Mouse (Mus musculus) cerebellum, adult (tissue): ENCODE measurements around the gene Naglu.

ENCODE experiments used
- ATAC-seq: cut with Nextera tagmentation; 2 replicates; pipeline ENCODE4 v1.9.2; 2017; ENCODE audit warnings: mild to moderate bottlenecking, moderate library complexity, mixed read lengths; ENCODE audit not compliant: insufficient number of reproducible peaks, low FRiP score, low TSS enrichment

Naglu gene

GRCm38 (mm10) chr11:101055418-101055817 lies 14.4 kb upstream of the Naglu start:
- no peak for ATAC-seq

- ATAC-seq, result no peak
These were observed 12.9 kb upstream of the Naglu start for GRCm38 (mm10) chr11:101056885-101057284.

GRCm38 (mm10) chr11:101057860-101058259 lies 12.0 kb upstream of the Naglu start:
- 0 out of 2 replicates have a peak, but pooled peaks have one; percentile 45 for ATAC-seq

- no peak for ATAC-seq
These were observed 11.1 kb upstream of the Naglu start for GRCm38 (mm10) chr11:101058726-101059125.

DNA sequence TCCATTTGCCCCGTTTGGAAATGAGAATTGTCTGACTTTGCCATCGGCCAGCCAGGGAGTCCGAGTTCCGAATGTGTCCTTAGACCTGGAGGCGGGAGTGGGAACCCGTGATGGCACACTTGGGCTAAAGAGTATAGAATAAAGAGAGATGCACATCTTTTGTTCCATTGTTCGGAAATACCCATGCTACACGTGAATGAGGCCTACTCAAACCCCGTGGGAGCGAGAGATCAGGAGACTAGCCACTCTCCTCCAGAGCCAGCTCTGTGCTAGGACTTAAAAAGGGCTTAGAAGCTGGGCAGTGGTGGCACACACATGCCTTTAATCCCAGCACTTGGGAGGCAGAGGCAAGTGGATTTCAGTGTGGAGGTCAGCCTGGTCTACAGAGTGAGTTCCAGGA lies 10.3 kb upstream of the Naglu start:
- no peak for ATAC-seq

GRCm38 (mm10) chr11:101060126-101060525 lies 9.7 kb upstream of the Naglu start:
- ATAC-seq, result no peak

- no peak for ATAC-seq
These were observed 8.8 kb upstream of the Naglu start for GRCm38 (mm10) chr11:101061049-101061448.

DNA sequence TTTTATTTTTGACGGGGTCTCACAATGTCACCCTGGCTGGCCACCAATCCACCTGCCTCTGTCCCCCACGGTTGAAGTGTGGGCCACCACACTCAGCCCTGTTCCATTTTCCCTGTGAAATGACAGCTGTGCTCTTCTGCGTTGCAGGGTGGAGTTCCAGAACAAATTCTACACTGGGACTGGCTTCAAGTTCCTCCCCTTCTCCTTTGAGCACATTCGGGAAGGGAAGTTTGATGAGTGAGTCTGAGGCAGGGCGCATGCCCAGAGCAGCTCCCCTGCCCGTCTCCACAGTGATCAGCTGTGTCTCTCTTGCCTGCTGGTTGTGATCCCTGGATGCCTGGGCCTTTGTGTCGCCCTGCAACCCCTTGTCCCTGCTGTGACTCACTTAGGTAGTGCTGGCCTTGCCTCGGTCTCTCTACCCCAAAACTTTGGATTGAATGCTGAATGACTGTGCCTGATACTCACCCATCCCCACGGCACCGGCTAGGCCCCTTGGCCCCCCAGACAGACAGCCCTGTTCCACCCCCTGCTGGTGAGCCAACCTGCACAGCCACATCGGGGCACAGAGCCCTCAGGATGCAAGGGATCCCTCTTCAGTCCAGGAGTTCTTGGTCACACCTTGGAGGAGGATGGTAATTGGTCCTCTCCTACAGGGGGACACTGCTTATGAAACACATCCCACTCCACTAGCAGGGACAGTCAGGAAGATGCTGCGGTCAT lies 7.5 kb upstream of the Naglu start:
- ATAC-seq, result no peak

- ATAC-seq, result no peak
These were observed 6.7 kb upstream of the Naglu start for GRCm38 (mm10) chr11:101062971-101063675.

- no peak for ATAC-seq
These were observed 6.0 kb upstream of the Naglu start for GRCm38 (mm10) chr11:101063676-101064327.

- no peak for ATAC-seq
These were observed 5.3 kb upstream of the Naglu start for GRCm38 (mm10) chr11:101064462-101064861.

DNA sequence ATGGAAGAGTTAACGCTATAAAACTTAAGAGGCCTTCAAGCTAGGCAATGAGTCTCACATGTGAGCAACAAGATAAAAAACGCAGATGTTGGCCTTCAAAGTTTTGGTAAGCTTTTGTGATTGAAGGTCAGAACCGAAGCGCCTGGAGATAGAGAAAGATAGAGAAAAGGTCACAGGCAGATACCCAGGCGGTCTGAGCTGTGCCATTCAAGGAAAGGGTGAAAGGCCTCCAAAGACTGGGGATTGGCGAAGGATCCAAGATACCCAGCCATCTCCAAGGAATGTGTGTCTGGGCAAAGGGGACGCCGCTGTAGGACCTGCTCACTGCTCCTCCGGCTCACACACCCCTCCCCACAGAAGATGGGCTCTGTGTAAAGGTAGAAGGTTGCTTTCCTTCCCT lies 4.8 kb upstream of the Naglu start:
- ATAC-seq, result no peak

GRCm38 (mm10) chr11:101066549-101067412 lies 3.0 kb upstream of the Naglu start:
- no peak for ATAC-seq

DNA sequence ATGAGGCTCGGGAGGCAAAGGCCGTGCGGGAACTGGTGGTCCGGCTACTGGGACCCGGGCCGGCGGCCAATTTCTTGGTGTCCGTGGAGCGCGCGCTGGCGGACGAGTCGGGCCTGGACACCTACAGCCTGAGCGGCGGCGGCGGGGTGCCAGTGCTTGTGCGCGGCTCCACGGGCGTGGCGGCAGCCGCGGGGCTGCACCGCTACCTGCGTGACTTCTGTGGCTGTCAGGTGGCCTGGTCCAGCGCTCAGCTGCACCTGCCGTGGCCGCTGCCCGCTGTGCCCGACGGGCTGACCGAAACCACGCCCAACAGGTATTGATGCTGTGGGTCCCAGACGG lies 346 bp downstream of the Naglu start:
- peak; percentile 22; the same call in 1 of the 2 replicates for ATAC-seq

DNA sequence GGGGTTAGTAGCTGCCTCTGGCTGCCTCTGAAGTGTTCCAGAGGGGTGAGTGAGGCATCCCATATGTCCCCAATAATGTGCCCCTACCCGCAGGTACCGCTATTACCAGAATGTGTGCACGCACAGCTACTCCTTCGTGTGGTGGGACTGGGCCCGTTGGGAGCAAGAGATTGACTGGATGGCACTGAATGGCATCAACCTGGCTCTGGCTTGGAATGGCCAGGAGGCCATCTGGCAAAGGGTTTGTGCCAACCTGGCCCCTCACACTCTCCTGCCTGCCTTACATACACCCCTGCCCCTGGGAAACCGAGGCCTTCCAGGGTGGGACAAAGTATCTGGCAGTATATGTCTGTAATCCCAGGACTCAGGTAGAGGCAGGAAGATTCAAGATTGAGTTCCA lies 1.2 kb downstream of the Naglu start:
- ATAC-seq, result no peak

- ATAC-seq, result no peak
These were observed 2.1 kb downstream of the Naglu start for GRCm38 (mm10) chr11:101071810-101072428.

DNA sequence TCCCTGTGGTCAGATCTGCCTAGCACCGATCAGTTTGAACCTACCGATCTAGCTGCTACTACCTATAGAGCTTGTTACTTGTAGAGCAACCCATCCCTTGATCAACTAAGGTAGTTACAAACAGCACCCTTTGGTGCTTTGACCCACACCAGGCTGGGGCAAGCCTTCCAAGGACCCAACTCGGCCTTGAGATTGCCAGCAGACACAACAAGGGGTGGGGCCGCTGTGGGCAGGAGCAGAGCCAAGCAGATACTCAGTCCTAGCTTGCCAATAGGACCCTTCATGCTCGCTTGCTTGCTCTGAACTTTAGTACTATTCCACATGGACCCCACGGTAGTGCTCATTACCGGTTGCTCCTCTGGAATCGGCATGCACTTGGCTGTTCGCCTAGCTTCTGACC lies 8.3 kb downstream of the Naglu start, which contains the start of gene Hsd17b1:
Gene Hsd17b1, plus strand, starts transcription at position 291 of the 400 bp plus-strand sequence.
- ATAC-seq, result no peak

DNA sequence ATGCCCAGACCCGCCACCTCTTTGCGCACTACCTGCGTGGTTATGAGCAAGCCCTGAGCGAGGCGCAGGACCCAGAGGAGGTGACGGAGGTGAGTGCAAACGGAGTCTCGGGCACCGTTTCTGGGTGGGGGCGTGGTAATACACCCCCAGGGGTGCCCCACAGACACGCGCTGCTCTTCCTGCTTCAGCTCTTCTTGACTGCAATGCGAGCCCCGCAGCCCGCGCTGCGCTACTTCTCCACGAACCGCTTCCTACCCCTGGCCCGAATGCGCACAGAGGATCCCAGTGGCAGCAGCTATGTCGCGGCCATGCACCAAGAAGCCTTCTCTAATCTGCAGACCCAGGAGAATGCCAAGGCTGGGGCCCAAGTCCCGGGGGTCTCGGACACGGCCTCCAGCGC lies 9.9 kb downstream of the Naglu start:
- no peak for ATAC-seq

- ATAC-seq, result no peak
These were observed 10.6 kb downstream of the Naglu start for GRCm38 (mm10) chr11:101080421-101080820.

GRCm38 (mm10) chr11:101081659-101082058 lies 11.8 kb downstream of the Naglu start:
- ATAC-seq, result no peak
